Mouse (Mus musculus) intestine, embryonic 14.5 days (tissue): ENCODE results near the gene Cdiptos. TPM values are rescaled to one million over a fixed set of nuclear protein-coding genes. Genes with fewer than 3 reads are reported as not detected.
A peak's percentile ranks its signal among the peaks of the same experiment; 100 is the strongest.

ENCODE experiments used
- ATAC-seq: fragments of 200-750 bp; cut with Nextera tagmentation; replicated peaks from 2 replicates; pipeline ENCODE4 v1.8.0; 2017; ENCODE audit warnings: low read depth, moderate number of reproducible peaks, moderate TSS enrichment, moderate library complexity; ENCODE audit not compliant: low FRiP score, low TSS enrichment
- DNase-seq: peaks from one replicate; pipeline ENCODE4 v3.0.0-alpha.2; 2018; ENCODE audit warnings: low spot score
- H3K27ac ChIP-seq: fragments of 300-500 bp; sonication (generic); 2 replicates; pipeline ENCODE4 v1.5.1; 2014; ENCODE audit warnings: low read depth, mild to moderate bottlenecking, control low read depth
- H3K27me3 ChIP-seq: fragments of 300-500 bp; sonication (generic); replicated peaks from 2 replicates; pipeline ENCODE4 v1.6.1; 2014; ENCODE audit warnings: low read length, control low read depth; ENCODE audit not compliant: control insufficient read depth, insufficient read depth
- H3K36me3 ChIP-seq: fragments of 300-500 bp; sonication (generic); 2 replicates; pipeline ENCODE4 v1.6.1; 2014; ENCODE audit warnings: low read length, control low read depth; ENCODE audit not compliant: control insufficient read depth, insufficient read depth
- H3K4me1 ChIP-seq: fragments of 300-500 bp; sonication (generic); replicated peaks from 2 replicates; pipeline ENCODE4 v1.6.1; 2014; ENCODE audit warnings: low read length, control low read depth, mixed read lengths; ENCODE audit not compliant: control insufficient read depth, insufficient read depth
- H3K4me2 ChIP-seq: fragments of 300-500 bp; sonication (generic); 2 replicates; pipeline ENCODE4 v1.6.1; 2014; ENCODE audit warnings: low read length
- H3K4me3 ChIP-seq: fragments of 300-500 bp; sonication (generic); 2 replicates; pipeline ENCODE4 v1.5.1; 2014; ENCODE audit warnings: low read depth, low read length, control low read depth, mixed read lengths
- H3K9ac ChIP-seq: fragments of 300-500 bp; sonication (generic); 2 replicates; pipeline ENCODE4 v1.6.1; 2014; ENCODE audit warnings: mild to moderate bottlenecking, low read length
- H3K9me3 ChIP-seq: fragments of 300-500 bp; sonication (generic); 2 replicates; pipeline ENCODE4 v1.6.1; 2016; ENCODE audit warnings: low read length, control low read depth; ENCODE audit not compliant: control insufficient read depth
- whole genome bisulfite sequencing: fragments of 180-500 bp; shearing (Covaris S2); extraction: QIAGEN DNeasy Blood & Tissue Kit; methylation state at CpG from one replicate; pipeline ENCODE4 v1.1.7; 2014; 5-methylcytosine and 5-hydroxymethylcytosine counted together
- polyA plus RNA-seq: library from polyadenylated mRNA; unstranded; fragments of >200 nt; fragmentation: Nextera tagmentation; extraction: Ambion mirVana; gene quantifications from 2 replicates; pipeline ENCODE4 v1.2.1, GENCODE M21; 2014

The Cdiptos gene
- polyA plus RNA-seq, 1 experiment from 2014 or later: 2.2 TPM

DNA sequence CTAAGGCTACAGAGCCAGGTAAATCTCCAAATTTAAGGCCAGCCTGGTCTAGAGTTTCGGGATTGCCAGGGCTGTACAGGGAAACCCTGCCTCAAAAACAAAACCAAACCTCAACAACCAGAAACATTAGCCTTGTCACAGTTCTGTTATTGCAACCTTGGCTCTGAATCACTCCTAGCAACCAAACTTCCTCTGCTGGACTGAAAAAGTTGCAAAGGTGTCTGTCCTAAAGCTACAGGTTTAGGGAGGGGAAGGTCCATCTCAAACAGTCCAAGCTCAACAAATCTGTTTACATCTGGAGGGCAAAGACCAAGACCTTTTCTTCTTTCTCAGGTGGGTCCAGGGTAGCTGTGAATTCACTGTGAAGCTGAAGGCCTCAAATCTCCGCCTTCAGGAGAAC, 35.2 kb upstream of the Cdiptos start:
- H3K9ac ChIP-seq: no peak overlapping the region
- no peak overlapping the region for H3K27ac ChIP-seq
- H3K27me3 ChIP-seq: no peaks in the 10 kb centered on the region
- DNase-seq (no peak), ATAC-seq (no peak)
- no peak overlapping the region for H3K4me2 ChIP-seq
- no peak overlapping the region for H3K4me3 ChIP-seq
- H3K9me3 ChIP-seq: no peaks in the 10 kb centered on the region
- peaks cover 32% of the 10 kb centered on the region for H3K4me1 ChIP-seq
- 91% methylated on average over 2 of the region's 2 CpGs for WGBS
- H3K36me3 ChIP-seq: peaks cover 25% of the 10 kb centered on the region

DNA sequence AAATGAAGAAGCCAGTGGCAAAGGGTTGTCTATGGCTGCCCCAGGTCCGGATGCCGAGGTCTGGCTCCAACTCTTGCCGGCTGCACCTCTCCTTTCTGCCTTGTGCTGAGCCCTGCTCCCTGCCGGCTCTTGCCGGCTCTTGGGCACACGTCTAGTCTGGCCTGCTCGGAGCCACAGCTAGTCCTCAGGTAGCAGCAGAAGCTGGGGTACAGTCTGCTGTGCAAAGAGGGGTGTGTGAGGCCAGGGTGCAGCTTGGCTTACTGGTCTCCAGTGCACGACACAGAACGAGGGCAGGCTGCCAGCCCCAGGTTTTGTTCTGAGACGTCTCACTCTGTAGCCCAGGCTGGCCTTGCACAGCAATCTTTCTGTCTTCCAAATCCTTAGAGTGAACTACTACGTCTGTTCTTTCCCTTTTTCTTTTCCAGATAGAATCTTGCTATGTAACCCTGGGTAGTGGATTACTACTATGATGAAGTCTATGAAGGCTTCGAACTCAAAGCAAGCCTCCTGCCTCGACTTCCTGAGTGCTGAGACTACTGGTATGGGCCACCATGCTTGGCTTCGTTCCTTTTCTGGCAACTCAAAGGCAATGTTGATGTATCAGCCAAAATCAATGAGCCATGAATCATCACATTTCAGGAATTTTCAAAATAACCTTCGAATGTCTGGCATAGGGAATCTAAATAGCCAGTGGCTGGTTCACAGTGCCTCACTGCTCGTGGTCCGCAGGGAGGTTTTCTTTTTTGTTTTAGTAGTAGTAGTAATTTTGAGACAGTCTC, 33.6 kb upstream of the Cdiptos start:
- Histone ChIP-seq H3K4me3 (no peak overlapping the region), H3K4me2 (no peak overlapping the region), H3K27me3 (no peaks in the 10 kb centered on the region), H3K9ac (no peak overlapping the region), H3K4me1 (peaks cover 22% of the 10 kb centered on the region), H3K27ac (peak overlapping the region; percentile 79), H3K9me3 (no peaks in the 10 kb centered on the region), H3K36me3 (peaks cover 15% of the 10 kb centered on the region)
- 83% methylated on average over 17 of the region's 17 CpGs for WGBS
- DNase-seq (no peak), ATAC-seq (0 out of 2 replicates have a peak, but pooled peaks have one; percentile 3)

DNA sequence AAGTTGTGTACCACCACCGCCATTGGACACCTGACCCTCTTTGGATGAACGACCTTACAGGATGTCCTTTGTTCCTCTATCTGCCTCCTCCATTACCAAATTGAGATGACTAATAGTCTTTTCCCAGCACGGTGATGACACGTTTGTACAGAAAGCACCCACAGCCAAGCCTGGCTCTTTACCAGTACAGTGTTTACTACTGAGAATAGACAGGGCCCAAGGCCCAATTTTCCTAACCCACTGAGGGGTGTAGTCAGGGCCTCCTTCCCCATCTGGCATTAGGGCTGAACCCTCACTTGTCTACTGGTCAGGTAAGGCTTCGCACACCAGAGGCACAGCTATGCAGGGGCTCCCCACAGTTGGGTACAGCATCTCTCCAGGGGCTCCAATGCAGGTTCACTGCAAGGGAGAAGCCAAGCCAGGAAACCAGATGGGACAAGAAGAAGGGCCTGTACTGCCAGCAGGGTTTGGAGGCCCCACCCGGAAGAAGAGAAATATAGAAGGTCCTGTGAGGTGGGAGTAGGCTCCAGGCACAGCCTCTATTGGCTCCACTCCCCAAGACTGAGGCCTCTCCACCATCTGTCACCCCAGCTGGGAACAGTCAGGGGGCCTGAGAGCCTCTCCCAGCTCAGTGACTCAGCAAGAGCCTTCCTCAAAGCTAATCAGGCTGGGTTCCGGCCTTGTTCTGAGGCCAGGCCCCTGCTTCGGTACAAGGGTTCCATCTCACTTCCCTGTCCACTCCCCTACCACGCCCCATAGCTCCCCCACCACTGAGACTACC, 32.5 kb upstream of the Cdiptos start:
- DNase-seq (peak; percentile 79), ATAC-seq (peak; percentile 85)
- H3K27ac ChIP-seq: peak overlapping the region; percentile 79
- H3K9me3 ChIP-seq: no peaks in the 10 kb centered on the region
- H3K36me3 ChIP-seq: peaks cover 10% of the 10 kb centered on the region
- 45% methylated on average over 9 of the region's 9 CpGs for WGBS
- H3K4me1 ChIP-seq: peaks cover 18% of the 10 kb centered on the region
- H3K4me3 ChIP-seq: no peak overlapping the region
- H3K9ac ChIP-seq: no peak overlapping the region
- no peaks in the 10 kb centered on the region for H3K27me3 ChIP-seq
- H3K4me2 ChIP-seq: 0 out of 2 replicates have a peak overlapping the region, but pooled peaks have one; percentile 0

DNA sequence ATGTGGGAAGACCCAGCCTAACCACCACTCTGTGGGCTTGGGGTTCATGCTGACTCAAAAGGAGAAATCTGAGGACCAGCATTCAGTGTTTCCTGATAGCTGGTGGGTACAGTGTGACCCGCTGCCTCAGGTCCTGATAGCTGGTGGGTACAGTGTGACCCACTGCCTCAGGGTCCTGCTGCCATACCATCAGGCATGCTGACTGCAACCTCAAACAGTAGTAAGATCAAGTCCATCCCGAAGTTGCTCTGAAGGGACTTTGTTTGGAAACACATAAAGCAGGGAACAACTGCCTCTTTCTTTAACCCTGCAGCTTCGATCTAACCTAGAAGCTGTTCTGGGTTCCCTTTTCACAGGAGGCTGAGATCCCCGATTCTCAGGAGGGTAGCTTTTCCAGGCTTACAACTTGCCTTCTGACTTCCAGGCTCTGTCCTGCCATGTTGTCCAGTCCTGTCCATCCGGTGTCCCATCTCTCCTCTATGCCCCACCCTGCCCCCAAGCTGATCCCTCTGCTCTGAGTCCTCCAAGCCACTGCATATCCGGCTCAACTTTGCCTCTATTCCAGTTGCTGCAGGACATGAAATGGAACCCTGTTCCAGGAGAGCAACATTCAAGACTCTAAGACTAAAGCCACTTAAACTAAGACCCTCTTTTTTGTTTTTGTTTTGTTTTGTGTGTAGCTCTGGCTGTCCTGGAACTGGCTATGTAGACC, 31.6 kb upstream of the Cdiptos start:
- Histone ChIP-seq H3K4me1 (peaks cover 18% of the 10 kb centered on the region), H3K27ac (no peak overlapping the region), H3K36me3 (0 out of 2 replicates have a peak, but pooled peaks cover under 1% of the 10 kb centered on the region), H3K27me3 (no peaks in the 10 kb centered on the region), H3K4me2 (no peak overlapping the region), H3K9ac (no peak overlapping the region), H3K4me3 (no peak overlapping the region), H3K9me3 (no peaks in the 10 kb centered on the region)
- WGBS: 83% methylated on average over 6 of the region's 6 CpGs
- ATAC-seq: no peak
- no peak for DNase-seq

DNA sequence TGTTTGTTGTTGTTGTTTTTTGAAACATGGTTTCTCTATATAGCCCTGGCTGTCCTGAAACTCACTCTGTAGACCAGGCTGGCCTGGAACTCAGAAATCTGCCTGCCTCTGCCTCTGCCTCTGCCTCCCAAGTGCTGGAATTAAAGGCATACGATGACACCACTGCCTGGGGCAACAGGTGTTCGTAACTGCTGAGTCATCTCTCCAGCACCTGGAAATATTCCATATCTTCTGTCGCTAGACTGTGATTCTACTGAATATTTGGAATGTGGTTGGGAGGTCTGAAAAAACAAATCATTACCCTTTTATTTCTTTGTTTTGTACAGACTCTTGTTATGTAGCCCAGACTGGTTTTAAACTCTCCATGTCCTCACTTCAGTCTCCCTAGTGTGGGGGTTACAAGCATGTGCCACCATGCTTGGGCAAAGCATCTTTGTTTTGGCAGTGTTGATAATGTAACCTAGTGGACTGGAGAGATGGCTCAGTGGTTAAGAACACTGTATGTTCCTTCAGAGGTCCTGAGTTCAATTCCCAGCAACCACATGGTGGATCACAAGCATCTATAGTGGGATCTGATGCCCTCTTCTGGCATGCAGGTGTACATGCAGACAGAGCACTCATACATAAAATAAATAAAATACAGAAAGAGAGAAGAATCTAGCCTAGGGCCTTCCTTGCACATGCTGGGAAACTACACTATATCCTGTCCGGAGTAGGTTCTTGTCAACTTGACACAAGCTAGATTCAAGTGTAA, 28.4 kb upstream of the Cdiptos start:
- H3K4me2 ChIP-seq: no peak overlapping the region
- DNase-seq (no peak), ATAC-seq (no peak)
- H3K36me3 ChIP-seq: no peaks in the 10 kb centered on the region
- no peak overlapping the region for H3K9ac ChIP-seq
- H3K27ac ChIP-seq: no peak overlapping the region
- no peaks in the 10 kb centered on the region for H3K27me3 ChIP-seq
- H3K9me3 ChIP-seq: no peaks in the 10 kb centered on the region
- H3K4me3 ChIP-seq: no peak overlapping the region
- WGBS: 83% methylated on average over 4 of the region's 4 CpGs
- H3K4me1 ChIP-seq: peaks cover 15% of the 10 kb centered on the region

DNA sequence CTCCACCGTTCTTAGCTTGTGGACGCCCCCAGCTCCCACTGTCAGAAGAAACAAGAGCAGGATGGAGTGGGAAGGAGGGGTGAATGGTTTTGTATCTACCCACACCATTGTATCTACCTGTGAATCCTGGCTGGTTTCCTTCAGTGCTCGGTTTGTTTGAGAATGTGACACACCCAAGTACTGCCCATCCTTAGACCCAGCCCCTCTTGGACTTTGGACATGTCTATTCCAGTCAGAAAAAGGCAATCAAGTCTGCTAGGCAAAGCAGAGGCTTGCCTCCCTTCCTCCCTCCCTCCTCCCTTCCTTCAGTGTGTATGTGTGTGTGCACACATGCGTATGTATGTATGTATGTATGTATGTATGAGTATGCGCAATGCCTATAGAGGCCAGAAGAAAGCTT, 27.7 kb upstream of the Cdiptos start:
- no peak overlapping the region for H3K27ac ChIP-seq
- no peaks in the 10 kb centered on the region for H3K27me3 ChIP-seq
- no peak overlapping the region for H3K4me3 ChIP-seq
- no peaks in the 10 kb centered on the region for H3K9me3 ChIP-seq
- 78% methylated on average over 5 of the region's 5 CpGs for WGBS
- H3K4me1 ChIP-seq: peaks cover 9% of the 10 kb centered on the region; the same call in 1 of the 2 replicates
- H3K36me3 ChIP-seq: no peaks in the 10 kb centered on the region
- H3K9ac ChIP-seq: no peak overlapping the region
- peak; percentile 73 for ATAC-seq
- H3K4me2 ChIP-seq: no peak overlapping the region
- peak; percentile 67 for DNase-seq

DNA sequence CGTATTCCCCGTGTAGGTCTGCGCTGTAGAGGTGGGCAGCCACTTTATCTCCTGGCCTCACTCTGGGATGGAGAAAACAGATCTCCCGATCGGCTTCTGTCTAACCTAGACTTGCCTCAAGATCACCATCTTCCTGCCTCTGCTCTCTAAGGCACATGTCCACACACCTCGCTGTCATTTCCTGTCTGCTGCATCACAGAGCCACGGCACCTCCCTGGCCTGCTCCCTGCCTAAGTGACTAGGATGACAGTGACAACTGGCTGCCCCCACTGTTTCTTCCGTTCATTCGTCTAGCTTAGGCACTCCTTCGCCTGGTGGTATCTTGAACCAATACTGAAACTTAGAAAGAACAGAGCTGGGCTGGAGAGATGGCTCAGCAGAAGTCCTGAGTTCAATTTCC, 23.7 kb upstream of the Cdiptos start:
- WGBS: 77% methylated on average over 10 of the region's 10 CpGs
- Histone ChIP-seq H3K4me2 (no peak overlapping the region), H3K9me3 (0 out of 2 replicates have a peak, but pooled peaks cover 5% of the 10 kb centered on the region), H3K27me3 (no peaks in the 10 kb centered on the region), H3K27ac (no peak overlapping the region), H3K9ac (no peak overlapping the region), H3K4me3 (no peak overlapping the region), H3K4me1 (no peaks in the 10 kb centered on the region), H3K36me3 (no peaks in the 10 kb centered on the region)
- no peak for ATAC-seq
- no peak for DNase-seq

DNA sequence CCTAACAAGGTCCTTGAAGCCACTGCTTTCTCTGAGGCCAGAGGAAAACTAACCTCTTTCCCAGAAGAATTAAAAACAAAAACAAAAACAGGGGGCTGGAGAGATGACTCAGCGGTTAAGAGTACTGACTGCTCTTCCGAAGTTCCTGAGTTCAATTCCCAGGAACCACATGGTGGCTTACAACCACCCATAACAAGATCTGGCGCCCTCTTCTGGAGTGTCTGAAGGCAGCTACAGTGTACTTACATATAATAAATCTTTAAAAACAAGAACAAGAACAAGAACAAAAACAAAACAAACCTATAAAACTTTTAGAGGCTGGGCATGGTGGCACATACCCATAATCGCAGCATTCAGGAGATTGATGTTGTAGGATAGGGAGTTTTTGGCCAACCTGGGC, 20.6 kb upstream of the Cdiptos start:
- Histone ChIP-seq H3K9ac (no peak overlapping the region), H3K9me3 (0 out of 2 replicates have a peak, but pooled peaks cover 5% of the 10 kb centered on the region), H3K27me3 (no peaks in the 10 kb centered on the region), H3K36me3 (no peaks in the 10 kb centered on the region), H3K4me1 (no peaks in the 10 kb centered on the region), H3K4me2 (no peak overlapping the region), H3K27ac (no peak overlapping the region), H3K4me3 (no peak overlapping the region)
- WGBS: 86% methylated on average over 4 of the region's 4 CpGs
- ATAC-seq: no peak
- no peak for DNase-seq
